Mouse (Mus musculus) heart, adult 2 months (tissue): Measurements from ENCODE around the gene Cep295nl.

Source experiments
- CTCF ChIP-seq: fragments of 200-600 bp; IDR thresholded peaks from 2 replicates; pipeline ENCODE4 v1.8.1; 2022; ENCODE audit warnings: antibody characterized with exemption, mild to moderate bottlenecking, moderate library complexity
- POLR2A ChIP-seq: fragments of 200-500 bp; IDR thresholded peaks from 2 replicates; pipeline ENCODE4 v1.6.1; 2011; ENCODE audit warnings: mild to moderate bottlenecking, low read depth, low read length, control low read depth; ENCODE audit not compliant: insufficient read depth

GRCm38 (mm10) chr11:118369251-118369650 is 27.0 kb upstream of the Cep295nl start:
- TF ChIP-seq POLR2A (no peak), CTCF (no peak)
